ENCODE assay signal across 16 mouse cellular contexts in genomic region chr16:85071791-85072190, GRCm38 (mm10).
DNase-seq lines count a peak whose midpoint lies in the region; ATAC-seq lines count a peak whose summit lies in the region.
"Had no signal": no experiment of that assay in that cellular context is flagged by ENCODE, and none has a peak within 500 bp of the region (broad histone marks: within the 10 kb centered on the region; RNA-seq: fewer than 3 reads in every experiment).

No protein-coding gene starts in this region.

- DNase-seq in heart, adult 11 months = peak; percentile 92
- DNase-seq in heart, embryonic 10.5 days (ENCODE audit: low spot score) = no peak
- DNase-seq in skeletal muscle tissue, adult 2 months (ENCODE audit: low read depth, low spot score) = peak; percentile 28
- DNase-seq in T-cell, adult 2 months (ENCODE audit: low spot score) = no peak
- DNase-seq: cerebellum, adult 11-12 months; lung, embryonic 14.5 days had no signal

- no peak overlapping the region for H3K4me3 ChIP-seq in heart, embryonic 10.5 days
- H3K4me3 ChIP-seq in liver, embryonic 15.5 days (replicated peaks) = no peak overlapping the region
- H3K4me3 ChIP-seq in liver, embryonic 12.5 days = no peak overlapping the region
- no peak overlapping the region for H3K4me3 ChIP-seq in intestine, embryonic 15.5 days (replicated peaks)
- H3K4me3 ChIP-seq: forebrain, embryonic 12.5 days; layer of hippocampus, adult 2 months; limb, embryonic 10.5 days; midbrain, embryonic 12.5 days had no signal

- peaks cover 6% of the 10 kb centered on the region; the same call in 1 of the 2 replicates for H3K4me1 ChIP-seq in heart, embryonic 10.5 days
- no peaks in the 10 kb centered on the region for H3K4me1 ChIP-seq in liver, embryonic 15.5 days (replicated peaks)
- H3K4me1 ChIP-seq in liver, embryonic 12.5 days = no peaks in the 10 kb centered on the region
- no peaks in the 10 kb centered on the region for H3K4me1 ChIP-seq in intestine, embryonic 15.5 days (replicated peaks)
- H3K4me1 ChIP-seq: forebrain, embryonic 12.5 days; limb, embryonic 10.5 days had no signal

- no peak overlapping the region for H3K4me2 ChIP-seq in liver, embryonic 15.5 days
- no peak overlapping the region for H3K4me2 ChIP-seq in liver, embryonic 12.5 days
- H3K4me2 ChIP-seq in intestine, embryonic 15.5 days (replicated peaks) = no peak overlapping the region
- H3K4me2 ChIP-seq: forebrain, embryonic 12.5 days; hindbrain, embryonic 14.5 days; lung, embryonic 14.5 days; midbrain, embryonic 12.5 days had no signal

- 94% methylated on average over 12 of the region's 12 CpGs for WGBS in heart, embryonic 10.5 days
- 64% methylated on average over 12 of the region's 12 CpGs for WGBS in liver, embryonic 15.5 days (ENCODE audit: insufficient replicate concordance)
- 70% methylated on average over 12 of the region's 12 CpGs for WGBS in liver, embryonic 12.5 days (ENCODE audit: insufficient replicate concordance)
- 92% methylated on average over 12 of the region's 12 CpGs for WGBS in intestine, embryonic 15.5 days

- H3K9ac ChIP-seq in liver, embryonic 15.5 days = no peak overlapping the region
- no peak overlapping the region for H3K9ac ChIP-seq in liver, embryonic 12.5 days
- no peak overlapping the region for H3K9ac ChIP-seq in intestine, embryonic 15.5 days
- H3K9ac ChIP-seq: forebrain, embryonic 12.5 days; hindbrain, embryonic 14.5 days; lung, embryonic 14.5 days; midbrain, embryonic 12.5 days had no signal

- no peak for ATAC-seq in liver, embryonic 15.5 days (ENCODE audit: insufficient read depth)
- no peak for ATAC-seq in liver, embryonic 12.5 days
- ATAC-seq in hematopoietic stem cell, adult 5-6 weeks (replicated peaks in 1 of 2; ENCODE audit: insufficient read depth in 1 of 2, low FRiP score in 2 of 2, low TSS enrichment in 1 of 2, low read depth in 1 of 2, poor library complexity in 2 of 2, severe bottlenecking in 2 of 2) = peak; percentile 85 to 86
- ATAC-seq in intestine, embryonic 15.5 days = no peak

- no peak overlapping the region for H3K27ac ChIP-seq in heart, embryonic 10.5 days
- H3K27ac ChIP-seq in liver, embryonic 15.5 days (replicated peaks) = 0 out of 2 replicates have a peak overlapping the region, but pooled peaks have one; percentile 3
- no peak overlapping the region for H3K27ac ChIP-seq in liver, embryonic 12.5 days
- H3K27ac ChIP-seq in intestine, embryonic 15.5 days = no peak overlapping the region
- H3K27ac ChIP-seq: forebrain, embryonic 12.5 days; hindbrain, embryonic 14.5 days; limb, embryonic 10.5 days; midbrain, embryonic 12.5 days had no signal

- peaks cover 41% of the 10 kb centered on the region; the same call in 1 of the 2 replicates for H3K36me3 ChIP-seq in heart, embryonic 10.5 days
- H3K36me3 ChIP-seq in liver, embryonic 15.5 days (replicated peaks) = no peaks in the 10 kb centered on the region
- H3K36me3 ChIP-seq in liver, embryonic 12.5 days = no peaks in the 10 kb centered on the region
- H3K36me3 ChIP-seq in intestine, embryonic 15.5 days = no peaks in the 10 kb centered on the region

- no peaks in the 10 kb centered on the region for H3K9me3 ChIP-seq in heart, embryonic 10.5 days
- H3K9me3 ChIP-seq in liver, embryonic 15.5 days (replicated peaks) = no peaks in the 10 kb centered on the region
- no peaks in the 10 kb centered on the region for H3K9me3 ChIP-seq in liver, embryonic 12.5 days (replicated peaks)
- no peaks in the 10 kb centered on the region for H3K9me3 ChIP-seq in intestine, embryonic 15.5 days
- H3K9me3 ChIP-seq: forebrain, embryonic 12.5 days; limb, embryonic 10.5 days; midbrain, embryonic 12.5 days had no signal

- no peaks in the 10 kb centered on the region for H3K27me3 ChIP-seq in heart, embryonic 10.5 days (ENCODE audit: insufficient read depth, poor library complexity, severe bottlenecking)
- no peaks in the 10 kb centered on the region for H3K27me3 ChIP-seq in liver, embryonic 15.5 days
- H3K27me3 ChIP-seq in liver, embryonic 12.5 days (replicated peaks) = no peaks in the 10 kb centered on the region
- H3K27me3 ChIP-seq in intestine, embryonic 15.5 days (replicated peaks) = no peaks in the 10 kb centered on the region
- H3K27me3 ChIP-seq: forebrain, embryonic 12.5 days; midbrain, embryonic 12.5 days; Patski had no signal

Comparison
In these comparisons a context has a peak if more than half of its experiments do, and no peak if none do; other contexts are left out.
1. DNase-seq: peak in heart, adult 11 months (single experiment) and skeletal muscle tissue, adult 2 months (single experiment); none in heart, embryonic 10.5 days (single experiment) and T-cell, adult 2 months (single experiment).
2. ATAC-seq: peak in hematopoietic stem cell, adult 5-6 weeks (2 of 2); none in liver, embryonic 15.5 days (single experiment), liver, embryonic 12.5 days (single experiment) and intestine, embryonic 15.5 days (single experiment).